Mouse (Mus musculus) embryonic facial prominence, embryonic 12.5 days (tissue): ENCODE results near the gene Col6a2. TPM values are rescaled to one million over a fixed set of nuclear protein-coding genes. Genes with fewer than 3 reads are reported as not detected.
A peak's percentile ranks its signal among the peaks of the same experiment; 100 is the strongest.

ENCODE experiments used
- ATAC-seq: fragments of 200-750 bp; cut with Nextera tagmentation; 2 replicates; pipeline ENCODE4 v1.8.0; 2017; ENCODE audit not compliant: insufficient number of reproducible peaks, insufficient read depth, low FRiP score, low TSS enrichment
- H3K27ac ChIP-seq: fragments of 300-500 bp; sonication (generic); 2 replicates; pipeline ENCODE4 v1.5.1; 2016; ENCODE audit warnings: mild to moderate bottlenecking
- H3K27me3 ChIP-seq: fragments of 300-500 bp; sonication (generic); 2 replicates; pipeline ENCODE4 v1.6.1; 2016; ENCODE audit warnings: mild to moderate bottlenecking, moderate library complexity
- H3K36me3 ChIP-seq: fragments of 300-500 bp; sonication (generic); 2 replicates; pipeline ENCODE4 v1.6.1; 2016; ENCODE audit warnings: mild to moderate bottlenecking
- H3K4me1 ChIP-seq: fragments of 300-500 bp; sonication (generic); 2 replicates; pipeline ENCODE4 v1.6.1; 2016
- H3K4me2 ChIP-seq: fragments of 300-500 bp; sonication (generic); replicated peaks from 2 replicates; pipeline ENCODE4 v1.6.1; 2016; ENCODE audit warnings: mild to moderate bottlenecking, moderate library complexity
- H3K4me3 ChIP-seq: fragments of 300-500 bp; sonication (generic); 2 replicates; pipeline ENCODE4 v1.5.1; 2016; ENCODE audit warnings: mild to moderate bottlenecking
- H3K9ac ChIP-seq: fragments of 300-500 bp; sonication (generic); 2 replicates; pipeline ENCODE4 v1.6.1; 2016; ENCODE audit warnings: mild to moderate bottlenecking, moderate library complexity
- H3K9me3 ChIP-seq: fragments of 300-500 bp; sonication (generic); 2 replicates; pipeline ENCODE4 v1.6.1; 2016; ENCODE audit warnings: mild to moderate bottlenecking, moderate library complexity
- WGBS: fragments of 180-500 bp; shearing (Covaris S2); methylation state at CpG from one replicate; pipeline ENCODE4 v1.1.7; 2016; 5-methylcytosine and 5-hydroxymethylcytosine counted together
- polyA plus RNA-seq: library from polyadenylated mRNA; unstranded; fragments of >200 nt; fragmentation: Nextera tagmentation; extraction: Ambion mirVana; gene quantifications from 2 replicates; pipeline ENCODE4 v1.2.1, GENCODE M21; 2016

Col6a2 gene
- polyA plus RNA-seq, result 90.7 and 109 TPM in 2 replicates

GRCm38 (mm10) chr10:76622928-76623680 lies at the start of gene Col6a2:
Gene Col6a2, minus strand, starts transcription at chr10:76623630.
- Histone ChIP-seq H3K4me2 (peak within 1 kb of the TSS; percentile 53), H3K4me1 (peaks cover 20% of the 10 kb centered on the region), H3K9ac (peak within 1 kb of the TSS; percentile 69), H3K9me3 (no peaks in the 10 kb centered on the region), H3K36me3 (no peaks in the 10 kb centered on the region), H3K4me3 (peak within 1 kb of the TSS; percentile 51), H3K27me3 (no peaks in the 10 kb centered on the region), H3K27ac (peak within 1 kb of the TSS; percentile 58)
- WGBS, result 3% methylated on average over 28 of the region's 31 CpGs
- ATAC-seq, result peak; percentile 93

DNA sequence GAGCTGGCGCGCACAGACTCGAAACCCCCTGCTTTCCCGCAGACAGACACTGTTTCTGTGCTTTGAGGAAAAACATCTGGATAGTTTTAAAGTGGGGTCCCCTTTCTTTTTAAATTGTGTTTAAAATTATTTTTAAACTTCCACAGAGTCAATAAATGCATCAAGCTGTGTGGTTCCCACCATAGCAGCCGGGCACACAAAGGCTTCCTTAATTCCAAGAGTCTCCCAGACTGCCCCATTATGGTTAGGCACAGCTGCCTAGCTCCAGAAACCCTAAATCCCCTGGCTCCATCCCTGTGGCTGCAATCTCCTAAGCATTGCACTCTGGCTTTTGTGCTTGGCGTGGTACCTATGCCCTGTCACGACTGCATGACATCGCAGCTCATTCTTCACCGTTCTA lies 48.5 kb upstream of the Col6a2 start:
- 46% methylated on average over 9 of the region's 9 CpGs for WGBS

DNA sequence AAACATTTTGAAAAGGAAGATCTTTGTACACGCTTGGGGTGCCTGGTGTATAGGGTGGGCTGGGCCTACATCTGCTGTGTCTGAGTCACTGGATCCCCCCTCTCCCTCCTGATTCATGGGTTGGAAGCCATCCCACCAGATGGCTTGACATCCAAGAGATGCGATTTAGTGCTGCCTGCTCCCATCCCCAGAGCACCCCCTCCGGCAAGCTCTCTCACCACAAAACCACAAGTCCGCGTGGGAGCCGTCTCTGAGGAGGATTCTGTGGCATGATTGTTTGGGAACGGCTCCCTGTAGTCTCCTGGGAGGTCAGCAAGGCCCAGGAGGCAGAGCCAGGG lies 45.5 kb upstream of the Col6a2 start:
- 50% methylated on average over 7 of the region's 7 CpGs for whole genome bisulfite sequencing
- no peaks in the 10 kb centered on the region for H3K36me3 ChIP-seq
- peak; percentile 61; the same call in 1 of the 2 replicates for ATAC-seq
- peak overlapping the region; percentile 26; the same call in 1 of the 2 replicates for H3K27ac ChIP-seq
- H3K4me2 ChIP-seq, result no peak overlapping the region
- no peak overlapping the region for H3K4me3 ChIP-seq
- no peak overlapping the region for H3K9ac ChIP-seq
- H3K9me3 ChIP-seq, result peaks cover 12% of the 10 kb centered on the region; the same call in 1 of the 2 replicates
- H3K27me3 ChIP-seq, result no peaks in the 10 kb centered on the region
- H3K4me1 ChIP-seq, result peaks cover 5% of the 10 kb centered on the region; the same call in 1 of the 2 replicates

More for the DNA sequence above, 48.5 kb upstream of the Col6a2 start:
- Histone ChIP-seq H3K27ac (peak overlapping the region; percentile 80), H3K4me3 (no peak overlapping the region), H3K27me3 (no peaks in the 10 kb centered on the region), H3K9me3 (no peaks in the 10 kb centered on the region), H3K9ac (no peak overlapping the region), H3K36me3 (no peaks in the 10 kb centered on the region), H3K4me2 (no peak overlapping the region), H3K4me1 (peaks cover 5% of the 10 kb centered on the region; the same call in 1 of the 2 replicates)
- ATAC-seq, result no peak

- no peak overlapping the region for H3K9ac ChIP-seq
- WGBS, result 80% methylated on average over 4 of the region's 4 CpGs
- peaks cover 12% of the 10 kb centered on the region; the same call in 1 of the 2 replicates for H3K9me3 ChIP-seq
- 0 out of 2 replicates have a peak overlapping the region, but pooled peaks have one; percentile 30 for H3K27ac ChIP-seq
- no peak overlapping the region for H3K4me2 ChIP-seq
- no peak for ATAC-seq
- H3K4me3 ChIP-seq, result no peak overlapping the region
- no peaks in the 10 kb centered on the region for H3K27me3 ChIP-seq
- no peaks in the 10 kb centered on the region for H3K36me3 ChIP-seq
- H3K4me1 ChIP-seq, result peaks cover 5% of the 10 kb centered on the region; the same call in 1 of the 2 replicates
These were observed 45.0 kb upstream of the Col6a2 start for GRCm38 (mm10) chr10:76668261-76668946.

GRCm38 (mm10) chr10:76667197-76667805 lies 43.9 kb upstream of the Col6a2 start:
- 91% methylated on average over 1 of the region's 1 CpGs for whole genome bisulfite sequencing
- Histone ChIP-seq H3K27me3 (no peaks in the 10 kb centered on the region), H3K4me2 (no peak overlapping the region), H3K4me1 (peaks cover 5% of the 10 kb centered on the region; the same call in 1 of the 2 replicates), H3K36me3 (no peaks in the 10 kb centered on the region), H3K9ac (no peak overlapping the region), H3K9me3 (peaks cover 12% of the 10 kb centered on the region; the same call in 1 of the 2 replicates), H3K27ac (no peak overlapping the region), H3K4me3 (no peak overlapping the region)
- no peak for ATAC-seq

GRCm38 (mm10) chr10:76665551-76665950 lies 42.1 kb upstream of the Col6a2 start:
- Histone ChIP-seq H3K4me2 (no peak overlapping the region), H3K9ac (no peak overlapping the region), H3K4me1 (no peaks in the 10 kb centered on the region), H3K27me3 (no peaks in the 10 kb centered on the region), H3K27ac (no peak overlapping the region), H3K36me3 (no peaks in the 10 kb centered on the region), H3K9me3 (peaks cover 12% of the 10 kb centered on the region; the same call in 1 of the 2 replicates), H3K4me3 (no peak overlapping the region)
- no peak for ATAC-seq
- 82% methylated on average over 11 of the region's 11 CpGs for WGBS

GRCm38 (mm10) chr10:76664156-76665115 lies 41.0 kb upstream of the Col6a2 start:
- ATAC-seq, result no peak; the same call in 1 of the 2 replicates
- Histone ChIP-seq H3K27ac (no peak overlapping the region), H3K4me1 (no peaks in the 10 kb centered on the region), H3K27me3 (no peaks in the 10 kb centered on the region), H3K4me3 (no peak overlapping the region), H3K36me3 (no peaks in the 10 kb centered on the region), H3K9ac (no peak overlapping the region), H3K4me2 (no peak overlapping the region), H3K9me3 (peaks cover 12% of the 10 kb centered on the region; the same call in 1 of the 2 replicates)
- 77% methylated on average over 20 of the region's 20 CpGs for WGBS

- 52% methylated on average over 11 of the region's 11 CpGs for WGBS
- Histone ChIP-seq H3K9me3 (0 out of 2 replicates have a peak, but pooled peaks cover 4% of the 10 kb centered on the region), H3K9ac (no peak overlapping the region), H3K27ac (peak overlapping the region; percentile 78), H3K27me3 (no peaks in the 10 kb centered on the region), H3K4me1 (peaks cover 17% of the 10 kb centered on the region), H3K4me3 (no peak overlapping the region), H3K4me2 (no peak overlapping the region), H3K36me3 (no peaks in the 10 kb centered on the region)
- ATAC-seq, result no peak
These were observed 30.2 kb upstream of the Col6a2 start for GRCm38 (mm10) chr10:76653345-76654336.

DNA sequence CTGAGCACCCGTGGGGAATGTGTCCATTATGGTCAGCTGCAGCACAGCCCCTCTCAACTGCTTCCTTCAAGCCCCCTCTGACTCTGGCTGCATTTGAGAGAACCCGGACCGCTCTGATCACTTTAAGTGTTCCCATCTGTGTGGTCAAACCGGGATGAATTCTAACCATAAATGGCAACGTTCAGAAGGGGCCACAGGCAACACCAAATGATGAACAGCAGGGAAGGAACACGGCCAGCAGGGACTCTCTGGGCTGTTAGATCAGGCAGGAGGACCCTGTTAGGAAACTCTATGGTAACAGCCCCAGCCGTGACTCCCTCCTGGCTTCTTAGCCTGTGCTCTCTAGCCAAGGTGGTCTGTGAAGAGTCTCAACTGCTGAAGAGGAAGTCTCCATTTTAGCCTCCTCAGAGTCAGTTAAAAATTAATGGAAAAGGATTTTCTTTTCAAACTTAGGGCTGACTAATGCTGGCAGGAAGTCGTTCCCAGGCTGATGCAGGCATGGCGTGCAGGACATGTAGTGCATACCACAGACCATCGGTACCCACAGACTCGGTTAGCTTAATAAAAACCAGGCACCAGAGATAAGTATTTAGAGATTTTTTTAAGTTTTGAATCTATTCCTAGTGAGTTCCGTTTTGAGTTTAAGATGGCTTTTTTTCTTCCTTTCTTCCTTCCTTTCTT lies 27.4 kb upstream of the Col6a2 start:
- no peak overlapping the region for H3K9ac ChIP-seq
- ATAC-seq, result peak; percentile 81; the same call in 1 of the 2 replicates
- peak overlapping the region; percentile 14; the same call in 1 of the 2 replicates for H3K4me2 ChIP-seq
- H3K9me3 ChIP-seq, result no peaks in the 10 kb centered on the region
- no peaks in the 10 kb centered on the region for H3K36me3 ChIP-seq
- WGBS, result 26% methylated on average over 12 of the region's 12 CpGs
- H3K4me3 ChIP-seq, result no peak overlapping the region
- peak overlapping the region; percentile 79 for H3K27ac ChIP-seq
- H3K4me1 ChIP-seq, result peaks cover 17% of the 10 kb centered on the region
- H3K27me3 ChIP-seq, result no peaks in the 10 kb centered on the region
